Mouse (Mus musculus) midbrain, embryonic 11.5 days (tissue): ENCODE measurements around the gene Pcnx3. TPM values are rescaled to one million over a fixed set of nuclear protein-coding genes. Genes with fewer than 3 reads are reported as not detected.

Experiments used
- ATAC-seq: fragments of 200-750 bp; cut with Nextera tagmentation; 2 replicates; pipeline ENCODE4 v1.8.0; 2017; ENCODE audit warnings: moderate TSS enrichment, moderate library complexity; ENCODE audit not compliant: low FRiP score
- DNase-seq: peaks from one replicate; pipeline ENCODE4 v3.0.0; 2015; ENCODE audit warnings: low spot score; ENCODE audit errors: missing footprints
- H3K27ac ChIP-seq: fragments of 300-500 bp; sonication (generic); 2 replicates; pipeline ENCODE4 v1.5.1; 2014; ENCODE audit warnings: low read depth, low read length
- H3K27me3 ChIP-seq: fragments of 300-500 bp; sonication (generic); 2 replicates; pipeline ENCODE4 v1.6.1; 2014; ENCODE audit warnings: mild to moderate bottlenecking, low read length, moderate library complexity, mixed read lengths; ENCODE audit not compliant: control insufficient read depth, insufficient read depth
- H3K36me3 ChIP-seq: fragments of 300-500 bp; sonication (generic); 2 replicates; pipeline ENCODE4 v1.6.1; 2014; ENCODE audit warnings: mild to moderate bottlenecking, low read length, moderate library complexity, mixed read lengths; ENCODE audit not compliant: control insufficient read depth, insufficient read depth
- H3K4me1 ChIP-seq: fragments of 300-500 bp; sonication (generic); 2 replicates; pipeline ENCODE4 v1.6.1; 2014; ENCODE audit warnings: low read length; ENCODE audit not compliant: control insufficient read depth, insufficient read depth
- H3K4me2 ChIP-seq: fragments of 300-500 bp; sonication (generic); 2 replicates; pipeline ENCODE4 v1.6.1; 2014; ENCODE audit warnings: mild to moderate bottlenecking, moderate library complexity
- H3K4me3 ChIP-seq: fragments of 300-500 bp; sonication (generic); 2 replicates; pipeline ENCODE4 v1.5.1; 2014; ENCODE audit warnings: low read depth, low read length
- H3K9ac ChIP-seq: fragments of 300-500 bp; sonication (generic); 2 replicates; pipeline ENCODE4 v1.6.1; 2014; ENCODE audit warnings: low read length
- H3K9me3 ChIP-seq: fragments of 300-500 bp; sonication (generic); 2 replicates; pipeline ENCODE4 v1.6.1; 2016; ENCODE audit warnings: low read length; ENCODE audit not compliant: control insufficient read depth
- WGBS: fragments of 180-500 bp; shearing (Covaris S2); extraction: QIAGEN DNeasy Blood & Tissue Kit; methylation state at CpG from one replicate; pipeline ENCODE4 v1.1.7; 2014; 5-methylcytosine and 5-hydroxymethylcytosine counted together
- polyA plus RNA-seq: library from polyadenylated mRNA; unstranded; fragments of >200 nt; fragmentation: Nextera tagmentation; extraction: Ambion mirVana; gene quantifications from 2 replicates; pipeline ENCODE4 v1.2.1, GENCODE M21; 2014

Gene Pcnx3
- polyA plus RNA-seq, 1 experiment from 2014 or later = 23.1 TPM

DNA sequence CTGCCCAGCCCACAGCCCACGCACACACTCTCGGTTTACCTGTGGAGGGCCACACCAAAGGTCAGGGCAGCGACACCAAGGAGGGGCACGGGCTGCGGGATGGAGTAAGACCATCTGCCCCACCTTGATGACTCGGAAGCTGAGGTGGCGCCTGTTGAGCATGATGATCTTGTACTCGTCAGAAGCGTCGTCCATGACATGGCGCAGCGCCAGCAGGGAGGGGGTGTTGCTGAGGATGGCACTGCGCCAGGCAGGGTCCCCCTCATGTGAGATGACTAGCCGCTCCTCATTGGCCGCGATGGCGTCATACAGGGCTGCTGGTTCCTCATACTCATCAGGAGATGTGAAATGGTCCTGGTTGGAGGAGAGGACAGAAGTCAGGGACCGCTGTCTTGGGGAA, 22.3 kb downstream of the Pcnx3 start:
- WGBS = 95% methylated on average over 18 of the region's 18 CpGs
- no peak for ATAC-seq
- peaks cover 14% of the 10 kb centered on the region for H3K4me1 ChIP-seq
- H3K9ac ChIP-seq = no peak overlapping the region
- no peak overlapping the region for H3K4me2 ChIP-seq
- H3K27me3 ChIP-seq = no peaks in the 10 kb centered on the region
- no peak overlapping the region for H3K27ac ChIP-seq
- H3K4me3 ChIP-seq = no peak overlapping the region
- H3K9me3 ChIP-seq = no peaks in the 10 kb centered on the region
- DNase-seq = no peak
- H3K36me3 ChIP-seq = peaks cover 10% of the 10 kb centered on the region; the same call in 1 of the 2 replicates

DNA sequence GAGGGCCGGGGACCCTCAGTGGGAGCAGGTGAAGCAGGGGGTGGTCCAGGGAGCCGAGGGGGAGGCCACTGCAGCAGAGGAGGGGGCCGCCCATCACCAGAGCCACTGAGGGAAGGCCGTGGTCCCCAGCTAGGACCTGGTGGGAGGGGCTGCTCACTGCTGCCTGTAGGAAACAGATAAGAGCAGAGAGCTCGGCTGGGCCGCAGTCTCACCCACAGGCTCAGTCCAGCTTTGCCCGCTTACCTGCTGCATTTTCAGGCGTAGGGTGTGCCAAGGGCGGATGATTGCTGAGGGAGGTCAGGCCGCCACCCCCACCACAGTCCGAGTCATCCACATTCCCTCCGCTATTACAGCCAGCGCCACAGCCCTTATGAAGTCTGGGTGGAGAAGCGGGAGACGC, 23.2 kb downstream of the Pcnx3 start:
- H3K4me1 ChIP-seq = peaks cover 14% of the 10 kb centered on the region
- no peak overlapping the region for H3K9ac ChIP-seq
- no peak overlapping the region for H3K4me2 ChIP-seq
- no peaks in the 10 kb centered on the region for H3K9me3 ChIP-seq
- no peaks in the 10 kb centered on the region for H3K27me3 ChIP-seq
- ATAC-seq = no peak
- 86% methylated on average over 15 of the region's 15 CpGs for WGBS
- H3K27ac ChIP-seq = no peak overlapping the region
- no peak for DNase-seq
- H3K36me3 ChIP-seq = peaks cover 8% of the 10 kb centered on the region; the same call in 1 of the 2 replicates
- no peak overlapping the region for H3K4me3 ChIP-seq

GRCm38 (mm10) chr19:5664669-5665257, 23.9 kb downstream of the Pcnx3 start:
- Histone ChIP-seq H3K27ac (no peak overlapping the region), H3K9me3 (no peaks in the 10 kb centered on the region), H3K4me1 (peaks cover 14% of the 10 kb centered on the region), H3K9ac (no peak overlapping the region), H3K4me2 (no peak overlapping the region), H3K36me3 (peaks cover 8% of the 10 kb centered on the region; the same call in 1 of the 2 replicates), H3K27me3 (no peaks in the 10 kb centered on the region), H3K4me3 (no peak overlapping the region)
- DNase-seq (no peak), ATAC-seq (no peak)
- WGBS = 93% methylated on average over 10 of the region's 10 CpGs

DNA sequence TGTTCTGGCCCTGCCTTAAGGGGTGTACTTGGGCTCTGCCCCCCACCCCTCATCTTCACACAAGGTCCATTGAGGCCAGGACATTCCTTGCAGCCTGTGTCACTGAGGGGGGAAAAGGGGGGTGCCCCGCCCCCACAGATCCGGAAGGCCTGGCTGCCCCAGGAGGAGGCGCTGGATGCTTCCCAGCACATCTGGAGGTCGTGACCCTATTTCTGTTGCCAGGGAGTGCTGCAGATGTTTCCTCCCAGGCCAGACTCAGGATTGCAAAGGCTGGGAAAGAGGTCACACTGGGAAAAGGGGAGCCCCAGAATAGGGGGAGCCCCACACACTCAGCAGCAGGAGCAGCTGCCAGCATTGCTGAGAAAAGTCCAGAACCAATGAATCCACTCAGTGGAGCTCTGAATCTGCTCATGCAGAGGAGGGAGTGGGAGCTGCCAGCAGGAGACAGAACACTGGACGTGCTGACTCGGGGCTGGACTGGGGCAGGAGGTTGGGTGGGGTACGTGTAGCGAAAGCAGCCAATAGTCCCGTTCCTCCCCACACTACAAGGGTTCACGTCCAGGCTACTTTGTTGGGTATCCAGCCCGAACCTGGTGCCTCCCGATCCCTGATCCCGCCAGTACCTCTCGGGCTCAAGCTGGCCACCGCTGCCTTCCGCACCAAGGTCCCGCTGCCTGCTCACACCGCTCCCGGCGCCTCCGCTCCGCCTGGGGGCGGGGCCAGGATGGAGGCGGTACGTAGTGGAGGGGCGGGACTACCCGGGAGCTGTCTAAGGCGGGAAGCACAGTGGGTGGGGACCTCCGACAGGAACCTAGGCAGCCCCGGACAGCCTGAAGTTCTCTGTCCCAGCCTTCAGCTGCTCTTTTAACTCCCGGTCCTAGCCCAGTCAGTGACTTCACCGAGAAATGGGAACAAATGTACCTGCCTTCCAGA, 25.5 kb downstream of the Pcnx3 start, which contains the start of gene Sipa1:
Gene Sipa1 (minus strand): TSS at position 727 of the 933 bp plus-strand sequence.
- peak within 1 kb of the TSS; percentile 68 for H3K9ac ChIP-seq
- H3K4me2 ChIP-seq = peak within 1 kb of the TSS; percentile 62
- under 1% methylated on average over 32 of the region's 32 CpGs for WGBS
- no peaks in the 10 kb centered on the region for H3K9me3 ChIP-seq
- DNase-seq (peak; percentile 99), ATAC-seq (peak; percentile 94)
- no peaks in the 10 kb centered on the region for H3K27me3 ChIP-seq
- peaks cover 14% of the 10 kb centered on the region for H3K4me1 ChIP-seq
- H3K4me3 ChIP-seq = peak within 1 kb of the TSS; percentile 45
- peaks cover 8% of the 10 kb centered on the region; the same call in 1 of the 2 replicates for H3K36me3 ChIP-seq
- peak within 1 kb of the TSS; percentile 4; the same call in 1 of the 2 replicates for H3K27ac ChIP-seq

- DNase-seq (no peak), ATAC-seq (no peak)
- no peak overlapping the region for H3K9ac ChIP-seq
- H3K4me2 ChIP-seq = peak overlapping the region; percentile 62
- H3K36me3 ChIP-seq = peaks cover 8% of the 10 kb centered on the region; the same call in 1 of the 2 replicates
- H3K27me3 ChIP-seq = no peaks in the 10 kb centered on the region
- no peaks in the 10 kb centered on the region for H3K9me3 ChIP-seq
- peaks cover 14% of the 10 kb centered on the region for H3K4me1 ChIP-seq
- 83% methylated on average over 8 of the region's 8 CpGs for WGBS
- H3K4me3 ChIP-seq = no peak overlapping the region
- H3K27ac ChIP-seq = no peak overlapping the region
Measured at GRCm38 (mm10) chr19:5662310-5662709, 26.4 kb downstream of the Pcnx3 start.

- ATAC-seq = no peak
- Histone ChIP-seq H3K4me3 (no peak overlapping the region), H3K36me3 (peaks cover 4% of the 10 kb centered on the region; the same call in 1 of the 2 replicates), H3K9me3 (no peaks in the 10 kb centered on the region), H3K27me3 (no peaks in the 10 kb centered on the region; the same call in 1 of the 2 replicates), H3K4me1 (peaks cover 14% of the 10 kb centered on the region), H3K4me2 (no peak overlapping the region), H3K9ac (no peak overlapping the region), H3K27ac (no peak overlapping the region)
- WGBS = 82% methylated on average over 16 of the region's 16 CpGs
- DNase-seq = no peak
Measured at GRCm38 (mm10) chr19:5660942-5661751, 27.6 kb downstream of the Pcnx3 start.

- DNase-seq = peak; percentile 90
- peak; percentile 57; the same call in 1 of the 2 replicates for ATAC-seq
- Histone ChIP-seq H3K36me3 (no peaks in the 10 kb centered on the region), H3K4me2 (peak overlapping the region; percentile 76), H3K4me3 (peak overlapping the region; percentile 39), H3K27ac (no peak overlapping the region), H3K4me1 (peaks cover 13% of the 10 kb centered on the region), H3K9ac (peak overlapping the region; percentile 3; the same call in 1 of the 2 replicates), H3K27me3 (peaks cover 25% of the 10 kb centered on the region), H3K9me3 (no peaks in the 10 kb centered on the region)
- 6% methylated on average over 43 of the region's 43 CpGs for WGBS
Measured at GRCm38 (mm10) chr19:5654720-5655298, 33.9 kb downstream of the Pcnx3 start.

GRCm38 (mm10) chr19:5653969-5654719, 34.6 kb downstream of the Pcnx3 start:
- H3K9ac ChIP-seq = peak overlapping the region; percentile 29; the same call in 1 of the 2 replicates
- H3K36me3 ChIP-seq = no peaks in the 10 kb centered on the region
- H3K4me2 ChIP-seq = peak overlapping the region; percentile 76
- H3K27ac ChIP-seq = no peak overlapping the region
- 4% methylated on average over 62 of the region's 62 CpGs for WGBS
- DNase-seq (peak; percentile 97), ATAC-seq (peak; percentile 81)
- no peaks in the 10 kb centered on the region for H3K9me3 ChIP-seq
- H3K4me1 ChIP-seq = peaks cover 14% of the 10 kb centered on the region
- H3K27me3 ChIP-seq = peaks cover 25% of the 10 kb centered on the region
- peak overlapping the region; percentile 39 for H3K4me3 ChIP-seq
